ENCODE assay signal across 9 mouse cellular contexts in genomic region chr6:92092737-92093136, GRCm38 (mm10). TPM values are rescaled to one million over a fixed set of nuclear protein-coding genes. Genes with fewer than 3 reads are reported as not detected.
DNase-seq lines count a peak whose midpoint lies in the region; ATAC-seq and TF ChIP-seq lines count a peak whose summit lies in the region.
"Had no signal": no experiment of that assay in that cellular context is flagged by ENCODE, and none has a peak within 500 bp of the region (broad histone marks: within the 10 kb centered on the region; RNA-seq: fewer than 3 reads in every experiment).

No protein-coding gene starts in this region.

- no peaks in the 10 kb centered on the region for H3K36me3 ChIP-seq in heart, embryonic 10.5 days
- H3K36me3 ChIP-seq in ES-E14 (ENCODE audit: control insufficient read depth, insufficient read depth, low read length, poor library complexity, severe bottlenecking) (no peaks in the 10 kb centered on the region), macrophage (ENCODE audit: inconsistent target) (no peaks in the 10 kb centered on the region)
- H3K36me3 ChIP-seq in forebrain, embryonic 15.5 days = no peaks in the 10 kb centered on the region

- in situ Hi-C loops in ES-E14 (cut with MboI; ENCODE audit: low sequenced_read_pairs in 2 of 2, unreplicated experiment in 2 of 2) = no loop called here

- no peak for ATAC-seq in forebrain, embryonic 15.5 days (replicated peaks)
- ATAC-seq in inflammation-experienced regulatory T-cells, adult 6 months = no peak

- H3K4me2 ChIP-seq in forebrain, embryonic 15.5 days (replicated peaks) = peak overlapping the region; percentile 71

- H3K27ac ChIP-seq in heart, embryonic 10.5 days = peak overlapping the region; percentile 99
- H3K27ac ChIP-seq in ES-E14 (ENCODE audit: insufficient read depth, low read depth, low read length, poor library complexity, severe bottlenecking) (no peak overlapping the region), macrophage (peak overlapping the region; percentile 62)
- peak overlapping the region; percentile 98 for H3K27ac ChIP-seq in forebrain, embryonic 15.5 days (replicated peaks)

- peak overlapping the region; percentile 91 for H3K4me3 ChIP-seq in heart, embryonic 10.5 days
- H3K4me3 ChIP-seq in ES-E14 (ENCODE audit: insufficient read depth in 1 of 2, low read depth in 1 of 2, low read length in 2 of 2, poor library complexity in 1 of 2, severe bottlenecking in 1 of 2) (peak overlapping the region; percentile 73 to 82), macrophage (ENCODE audit: inconsistent target) (peak overlapping the region; percentile 75)
- H3K4me3 ChIP-seq in forebrain, embryonic 15.5 days = peak overlapping the region; percentile 69

- intact Hi-C loops in heart, postnatal 10 days (cut with DNase I) = no loop called here

- no peaks in the 10 kb centered on the region for H3K9me3 ChIP-seq in heart, embryonic 10.5 days
- H3K9me3 ChIP-seq in ES-E14 (ENCODE audit: control insufficient read depth, insufficient read depth, low read depth, low read length) = no peaks in the 10 kb centered on the region
- H3K9me3 ChIP-seq in forebrain, embryonic 15.5 days = no peaks in the 10 kb centered on the region

- no peaks in the 10 kb centered on the region for H3K27me3 ChIP-seq in heart, embryonic 10.5 days (ENCODE audit: insufficient read depth, poor library complexity, severe bottlenecking)
- H3K27me3 ChIP-seq in forebrain, embryonic 15.5 days = no peaks in the 10 kb centered on the region
- H3K27me3 ChIP-seq: Patski had no signal

- 50% methylated on average over 3 of the region's 3 CpGs for WGBS in heart, embryonic 10.5 days
- 6% methylated on average over 3 of the region's 3 CpGs for WGBS in forebrain, embryonic 15.5 days
- 5% methylated on average over 3 of the region's 3 CpGs for WGBS in macrophage (ENCODE audit: missing documents)

- no peak for DNase-seq in heart, embryonic 10.5 days (ENCODE audit: low spot score)
- no peak for DNase-seq in heart, postnatal 10 days
- no peak for DNase-seq in ES-E14 (ENCODE audit: low read depth, low spot score)
- DNase-seq in right cerebral cortex, postnatal 14 days = no peak
- no peak for DNase-seq in adrenal gland, adult 2 months

- peaks cover 25% of the 10 kb centered on the region for H3K4me1 ChIP-seq in heart, embryonic 10.5 days
- H3K4me1 ChIP-seq in ES-E14 (ENCODE audit: control insufficient read depth in 2 of 2, insufficient read depth in 2 of 2, low read length in 2 of 2, poor library complexity in 1 of 2) = peaks cover 4 to 10% of the 10 kb centered on the region in 2 experiments; a peak in 2 of 4 replicates
- H3K4me1 ChIP-seq in forebrain, embryonic 15.5 days = peaks cover 39% of the 10 kb centered on the region

- peaks cover 66% of the 10 kb centered on the region for H3K79me2 ChIP-seq in macrophage (ENCODE audit: inconsistent target)

- H3K9ac ChIP-seq in ES-E14 (ENCODE audit: insufficient read depth, low read depth, low read length, poor library complexity, severe bottlenecking) = peak overlapping the region; percentile 89; the same call in 1 of the 2 replicates
- peak overlapping the region; percentile 95 for H3K9ac ChIP-seq in forebrain, embryonic 15.5 days (replicated peaks)

TF ChIP-seq in ES-E14, 5 proteins besides CTCF, POLR2A, EP300 and RAD21:
- TF ChIP-seq CHD2 (IDR thresholded peaks at IDR 0.05; ENCODE audit: low read depth, low read length) = no peak
- TF ChIP-seq HCFC1 (IDR thresholded peaks at IDR 0.05; ENCODE audit: borderline replicate concordance, insufficient read depth, low read length) = no peak
- TF ChIP-seq ZNF384 (IDR thresholded peaks at IDR 0.05; ENCODE audit: low read depth, low read length) = no peak
- TF ChIP-seq MAFK (IDR thresholded peaks at IDR 0.05; ENCODE audit: insufficient read depth, low read depth, low read length) = no peak
- no peak for TF ChIP-seq ZC3H11A (IDR thresholded peaks at IDR 0.05; ENCODE audit: borderline replicate concordance, low read depth, low read length)

RNA-seq across cellular contexts. Expression of gene Nr2c2, which starts 1.5 kb away (rescaled TPM):
- polyA plus RNA-seq in heart, embryonic 10.5 days (2016; fragmentation: Nextera tagmentation; extraction: Ambion mirVana) = 15.0 and 15.6 TPM in 2 replicates
- total RNA-seq in heart, postnatal 10 days (2021) = 10 to 100 TPM; 40.7 to 40.8 TPM
- 20.8 and 29.9 TPM in 2 replicates for total RNA-seq in ES-E14 (2012; rRNA removed)
- polyA plus RNA-seq in forebrain, embryonic 15.5 days (2015; fragmentation: Nextera tagmentation; extraction: Ambion mirVana) = 40.8 and 44.9 TPM in 2 replicates
- total RNA-seq in macrophage (2018; cell fraction: chromatin; rRNA removed) = 100 to 1,000 TPM in 4 of 26 experiments, 10 to 100 TPM in 22; 42.1 to 117 (median 86.8) TPM
- 10 to 100 TPM in 25 of 26 experiments, 1 to 10 TPM in 1; 8.2 to 25.1 (median 16.6) TPM for total RNA-seq in macrophage (2018; cell fraction: cytosol; rRNA removed)
- 10 to 100 TPM; 27.0 to 74.3 (median 51.0) TPM for total RNA-seq in macrophage (2018; cell fraction: nucleus; rRNA removed)
- polyA plus RNA-seq in macrophage (2018) = 7.5 to 11.6 TPM (median 8.7 TPM) in 3 replicates
- 10 to 100 TPM; 32.4 to 41.1 TPM for total RNA-seq in adrenal gland, adult 2 months (2021)
- 8.1 and 12.0 TPM in 2 replicates for polyA plus RNA-seq in adrenal gland, adult 2 months (2012; rRNA removed)
- 100 to 1,000 TPM in 1 of 3 experiments, 10 to 100 TPM in 2; 56.7 to 125 (median 94.5) TPM for polyA plus RNA-seq in inflammation-experienced regulatory T-cells, adult 6 months (2017; shearing (Covaris generic))
